Mouse (Mus musculus) midbrain, embryonic 11.5 days (tissue): ENCODE data around the gene B3gnt2. TPM values are rescaled to one million over a fixed set of nuclear protein-coding genes. Genes with fewer than 3 reads are reported as not detected.
"Not testable (repeated sequence)": the region's sequence is repeated elsewhere in the genome, so short reads cannot be mapped to it uniquely, and the experiment has no call there.

Experiments
- ATAC-seq: fragments of 200-750 bp; cut with Nextera tagmentation; 2 replicates; pipeline ENCODE4 v1.8.0; 2017; ENCODE audit warnings: moderate TSS enrichment, moderate library complexity; ENCODE audit not compliant: low FRiP score
- DNase-seq: peaks from one replicate; pipeline ENCODE4 v3.0.0; 2015; ENCODE audit warnings: low spot score; ENCODE audit errors: missing footprints
- H3K27ac ChIP-seq: fragments of 300-500 bp; sonication (generic); 2 replicates; pipeline ENCODE4 v1.5.1; 2014; ENCODE audit warnings: low read depth, low read length
- H3K27me3 ChIP-seq: fragments of 300-500 bp; sonication (generic); 2 replicates; pipeline ENCODE4 v1.6.1; 2014; ENCODE audit warnings: mild to moderate bottlenecking, low read length, moderate library complexity, mixed read lengths; ENCODE audit not compliant: control insufficient read depth, insufficient read depth
- H3K36me3 ChIP-seq: fragments of 300-500 bp; sonication (generic); 2 replicates; pipeline ENCODE4 v1.6.1; 2014; ENCODE audit warnings: mild to moderate bottlenecking, low read length, moderate library complexity, mixed read lengths; ENCODE audit not compliant: control insufficient read depth, insufficient read depth
- H3K4me1 ChIP-seq: fragments of 300-500 bp; sonication (generic); 2 replicates; pipeline ENCODE4 v1.6.1; 2014; ENCODE audit warnings: low read length; ENCODE audit not compliant: control insufficient read depth, insufficient read depth
- H3K4me2 ChIP-seq: fragments of 300-500 bp; sonication (generic); 2 replicates; pipeline ENCODE4 v1.6.1; 2014; ENCODE audit warnings: mild to moderate bottlenecking, moderate library complexity
- H3K4me3 ChIP-seq: fragments of 300-500 bp; sonication (generic); 2 replicates; pipeline ENCODE4 v1.5.1; 2014; ENCODE audit warnings: low read depth, low read length
- H3K9ac ChIP-seq: fragments of 300-500 bp; sonication (generic); 2 replicates; pipeline ENCODE4 v1.6.1; 2014; ENCODE audit warnings: low read length
- H3K9me3 ChIP-seq: fragments of 300-500 bp; sonication (generic); 2 replicates; pipeline ENCODE4 v1.6.1; 2016; ENCODE audit warnings: low read length; ENCODE audit not compliant: control insufficient read depth
- WGBS: fragments of 180-500 bp; shearing (Covaris S2); extraction: QIAGEN DNeasy Blood & Tissue Kit; methylation state at CpG from one replicate; pipeline ENCODE4 v1.1.7; 2014; 5-methylcytosine and 5-hydroxymethylcytosine counted together
- polyA plus RNA-seq: library from polyadenylated mRNA; unstranded; fragments of >200 nt; fragmentation: Nextera tagmentation; extraction: Ambion mirVana; gene quantifications from 2 replicates; pipeline ENCODE4 v1.2.1, GENCODE M21; 2014

The B3gnt2 gene
- polyA plus RNA-seq, 1 experiment from 2014 or later = 1.8 TPM

GRCm38 (mm10) chr11:22741436-22741835, 119.3 kb downstream of the B3gnt2 start:
- Histone ChIP-seq H3K4me1 (peaks cover 6% of the 10 kb centered on the region; the same call in 1 of the 2 replicates), H3K4me2 (no peak overlapping the region), H3K27ac (no peak overlapping the region), H3K9ac (no peak overlapping the region), H3K36me3 (no peaks in the 10 kb centered on the region), H3K9me3 (peaks cover 4% of the 10 kb centered on the region; the same call in 1 of the 2 replicates), H3K4me3 (no peak overlapping the region), H3K27me3 (no peaks in the 10 kb centered on the region)
- WGBS = 67% methylated on average over 3 of the region's 3 CpGs
- DNase-seq (peak; percentile 72), ATAC-seq (no peak)

- Histone ChIP-seq H3K4me3 (no peak overlapping the region), H3K9ac (no peak overlapping the region), H3K4me2 (no peak overlapping the region), H3K36me3 (no peaks in the 10 kb centered on the region), H3K27ac (no peak overlapping the region), H3K9me3 (no peaks in the 10 kb centered on the region), H3K27me3 (no peaks in the 10 kb centered on the region), H3K4me1 (peaks cover 6% of the 10 kb centered on the region; the same call in 1 of the 2 replicates)
- ATAC-seq (no peak), DNase-seq (peak; percentile 37)
- WGBS = 78% methylated on average over 5 of the region's 5 CpGs
Observed at GRCm38 (mm10) chr11:22739497-22740288, 121.1 kb downstream of the B3gnt2 start.

- no peaks in the 10 kb centered on the region for H3K27me3 ChIP-seq
- no peak overlapping the region for H3K27ac ChIP-seq
- 88% methylated on average over 7 of the region's 7 CpGs for WGBS
- no peak overlapping the region for H3K9ac ChIP-seq
- ATAC-seq (no peak), DNase-seq (no peak)
- H3K4me2 ChIP-seq = no peak overlapping the region
- no peaks in the 10 kb centered on the region for H3K9me3 ChIP-seq
- H3K36me3 ChIP-seq = no peaks in the 10 kb centered on the region
- no peak overlapping the region for H3K4me3 ChIP-seq
- H3K4me1 ChIP-seq = no peaks in the 10 kb centered on the region; the same call in 1 of the 2 replicates
Observed at GRCm38 (mm10) chr11:22736521-22737225, 124.1 kb downstream of the B3gnt2 start.

GRCm38 (mm10) chr11:22735128-22735527, 125.6 kb downstream of the B3gnt2 start:
- H3K36me3 ChIP-seq, H3K9ac ChIP-seq, H3K27me3 ChIP-seq, DNase-seq, H3K27ac ChIP-seq, ATAC-seq, H3K4me1 ChIP-seq, H3K4me3 ChIP-seq, H3K4me2 ChIP-seq, H3K9me3 ChIP-seq: not testable (repeated sequence)
- 85% methylated on average over 5 of the region's 5 CpGs for WGBS

- Histone ChIP-seq H3K9me3 (no peaks in the 10 kb centered on the region), H3K27ac (no peak overlapping the region), H3K4me3 (no peak overlapping the region), H3K4me1 (no peaks in the 10 kb centered on the region), H3K27me3 (no peaks in the 10 kb centered on the region), H3K4me2 (no peak overlapping the region), H3K9ac (no peak overlapping the region), H3K36me3 (no peaks in the 10 kb centered on the region)
- ATAC-seq = no peak
- no peak for DNase-seq
- 88% methylated on average over 6 of the region's 6 CpGs for WGBS
Observed at GRCm38 (mm10) chr11:22733936-22734335, 126.8 kb downstream of the B3gnt2 start.

GRCm38 (mm10) chr11:22732907-22733306, 127.9 kb downstream of the B3gnt2 start:
- no peak overlapping the region for H3K27ac ChIP-seq
- WGBS = 91% methylated on average over 4 of the region's 4 CpGs
- DNase-seq (no peak), ATAC-seq (no peak)
- H3K4me1 ChIP-seq = no peaks in the 10 kb centered on the region
- H3K9me3 ChIP-seq = no peaks in the 10 kb centered on the region
- no peak overlapping the region for H3K4me3 ChIP-seq
- H3K36me3 ChIP-seq = no peaks in the 10 kb centered on the region
- H3K9ac ChIP-seq = no peak overlapping the region
- H3K27me3 ChIP-seq = no peaks in the 10 kb centered on the region
- H3K4me2 ChIP-seq = no peak overlapping the region

- H3K4me2 ChIP-seq = no peak overlapping the region
- H3K27ac ChIP-seq = no peak overlapping the region
- H3K4me3 ChIP-seq = no peak overlapping the region
- H3K9ac ChIP-seq = no peak overlapping the region
- H3K4me1 ChIP-seq = no peaks in the 10 kb centered on the region
- H3K36me3 ChIP-seq = no peaks in the 10 kb centered on the region
- ATAC-seq (no peak), DNase-seq (no peak)
- 94% methylated on average over 2 of the region's 2 CpGs for WGBS
- H3K9me3 ChIP-seq = no peaks in the 10 kb centered on the region
- no peaks in the 10 kb centered on the region for H3K27me3 ChIP-seq
Observed at GRCm38 (mm10) chr11:22723096-22723495, 137.7 kb downstream of the B3gnt2 start.

- no peaks in the 10 kb centered on the region for H3K9me3 ChIP-seq
- H3K9ac ChIP-seq = no peak overlapping the region
- no peaks in the 10 kb centered on the region for H3K4me1 ChIP-seq
- DNase-seq (no peak), ATAC-seq (no peak)
- no peak overlapping the region for H3K27ac ChIP-seq
- no peaks in the 10 kb centered on the region for H3K27me3 ChIP-seq
- whole genome bisulfite sequencing = 84% methylated on average over 2 of the region's 2 CpGs
- H3K36me3 ChIP-seq = no peaks in the 10 kb centered on the region
- H3K4me3 ChIP-seq = no peak overlapping the region
- no peak overlapping the region for H3K4me2 ChIP-seq
Observed at GRCm38 (mm10) chr11:22720096-22720495, 140.7 kb downstream of the B3gnt2 start.

- H3K4me2 ChIP-seq = no peak overlapping the region
- no peaks in the 10 kb centered on the region for H3K36me3 ChIP-seq
- DNase-seq (no peak), ATAC-seq (no peak)
- WGBS = 88% methylated on average over 4 of the region's 4 CpGs
- H3K27ac ChIP-seq = no peak overlapping the region
- H3K9ac ChIP-seq = no peak overlapping the region
- H3K9me3 ChIP-seq = no peaks in the 10 kb centered on the region
- no peaks in the 10 kb centered on the region for H3K4me1 ChIP-seq
- H3K27me3 ChIP-seq = no peaks in the 10 kb centered on the region
- H3K4me3 ChIP-seq = no peak overlapping the region
Observed at GRCm38 (mm10) chr11:22719570-22719969, 141.2 kb downstream of the B3gnt2 start.
